Mouse (Mus musculus) erythroid progenitor cell, adult 5-6 weeks (primary cell): ENCODE data around the gene Immp2l. TPM values are rescaled to one million over a fixed set of nuclear protein-coding genes. Genes with fewer than 3 reads are reported as not detected.

Experiments
- ATAC-seq: replicated peaks from 2 replicates; pipeline ENCODE4 v1.8.0; 2016; ENCODE audit warnings: moderate number of reproducible peaks, mild to moderate bottlenecking, moderate TSS enrichment, inconsistent platforms; ENCODE audit not compliant: poor library complexity, low FRiP score, severe bottlenecking
- total RNA-seq, 2 experiments: library from RNA; stranded (forward) in 1 of 2; stranded (reverse) in 1 of 2; fragments of 150-400 nt in 1 of 2; fragments of 186-747, 209-891 nt in 1 of 2; gene quantifications; 2 replicates each; pipeline versions ENCODE4 v1.2.3 to v1.2.4; 2015 to 2017; ENCODE audit warnings: low replicate concordance in 2 of 2

The Immp2l gene
- total RNA-seq, 2 experiments from 2014 or later: 5.2 TPM; not detected in 1

DNA sequence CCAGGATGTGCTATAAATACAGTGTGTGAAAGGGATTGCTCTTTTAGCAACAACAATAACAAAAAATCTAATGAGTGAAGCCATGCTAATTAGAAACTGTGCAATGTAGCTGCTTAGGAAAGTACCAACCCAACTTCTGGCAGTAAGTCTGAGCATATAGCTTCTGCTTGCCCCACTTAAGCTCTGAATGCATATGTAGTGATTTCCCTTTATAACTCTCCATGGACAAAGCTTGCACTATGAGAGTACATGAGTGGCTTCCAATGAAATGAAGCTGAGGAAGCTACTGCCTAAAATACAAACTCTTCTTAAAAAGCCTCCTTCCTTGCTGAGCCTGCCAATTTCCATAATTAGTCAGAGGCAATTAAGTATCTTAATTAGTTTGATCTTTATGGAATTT is 370.3 kb downstream of the Immp2l start:
- ATAC-seq: no peak

DNA sequence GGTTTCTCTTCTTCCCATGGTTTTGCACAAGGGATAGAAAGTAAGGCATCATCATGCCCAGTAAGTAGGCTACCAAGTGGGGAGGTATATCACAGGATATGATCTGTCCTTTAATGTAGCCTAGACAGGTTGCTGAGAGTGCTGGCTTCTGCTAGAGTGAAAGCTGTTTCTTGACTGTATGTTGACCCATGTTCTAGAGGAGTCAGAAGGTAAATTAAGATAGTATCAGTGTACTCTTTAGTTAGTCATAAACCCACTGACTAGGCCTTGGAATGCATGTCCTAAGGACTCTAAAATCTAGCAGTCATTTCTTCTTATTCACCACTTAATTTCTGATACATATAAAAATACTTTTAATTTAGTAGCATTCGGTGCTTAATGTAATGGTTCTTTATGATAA is 377.2 kb downstream of the Immp2l start:
- ATAC-seq: no peak

DNA sequence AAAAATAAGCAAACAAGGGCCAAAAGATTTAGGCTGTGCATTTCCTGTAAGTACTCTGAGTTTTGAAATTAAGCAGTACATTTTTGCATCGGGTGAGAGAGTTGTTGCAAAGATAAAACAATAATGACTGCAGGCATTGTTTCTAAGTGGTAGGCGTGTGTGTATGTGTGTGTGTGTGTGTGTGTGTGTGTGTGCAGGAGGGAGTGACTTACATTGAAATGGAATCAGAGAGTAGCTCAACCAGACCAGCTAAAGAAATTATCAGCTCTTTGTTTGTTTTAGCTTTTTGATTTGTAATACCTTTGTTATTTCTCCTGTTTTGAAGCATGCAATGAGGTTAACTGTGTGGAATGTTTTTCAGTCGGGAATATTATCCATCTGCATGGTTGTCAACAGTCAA is 378.0 kb downstream of the Immp2l start:
- ATAC-seq: no peak

- no peak for ATAC-seq
Observed at GRCm38 (mm10) chr12:41409431-41409830, 385.5 kb downstream of the Immp2l start.

DNA sequence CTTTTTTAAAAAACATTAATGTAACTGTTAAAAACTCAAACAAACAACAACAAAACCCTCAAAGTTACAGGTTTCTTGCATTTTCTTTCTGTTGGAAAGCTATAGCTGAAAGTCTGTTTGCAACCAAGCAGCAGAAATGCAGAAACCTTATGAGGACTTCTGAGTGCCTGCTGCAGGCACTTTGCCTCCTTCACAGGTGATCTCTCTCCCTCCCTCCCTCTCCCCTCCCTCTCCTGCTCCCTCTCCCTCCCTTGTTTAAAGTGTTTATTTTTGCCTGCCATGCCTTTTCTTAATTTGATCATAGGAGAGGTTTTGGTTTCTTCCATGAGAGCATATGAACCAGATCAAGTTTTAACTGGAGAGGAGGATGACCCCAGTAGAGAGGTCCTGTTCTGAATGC is 392.7 kb downstream of the Immp2l start:
- no peak for ATAC-seq

- no peak for ATAC-seq
Observed at GRCm38 (mm10) chr12:41417099-41417498, 393.2 kb downstream of the Immp2l start.

GRCm38 (mm10) chr12:41417961-41418360 is 394.1 kb downstream of the Immp2l start:
- no peak for ATAC-seq

DNA sequence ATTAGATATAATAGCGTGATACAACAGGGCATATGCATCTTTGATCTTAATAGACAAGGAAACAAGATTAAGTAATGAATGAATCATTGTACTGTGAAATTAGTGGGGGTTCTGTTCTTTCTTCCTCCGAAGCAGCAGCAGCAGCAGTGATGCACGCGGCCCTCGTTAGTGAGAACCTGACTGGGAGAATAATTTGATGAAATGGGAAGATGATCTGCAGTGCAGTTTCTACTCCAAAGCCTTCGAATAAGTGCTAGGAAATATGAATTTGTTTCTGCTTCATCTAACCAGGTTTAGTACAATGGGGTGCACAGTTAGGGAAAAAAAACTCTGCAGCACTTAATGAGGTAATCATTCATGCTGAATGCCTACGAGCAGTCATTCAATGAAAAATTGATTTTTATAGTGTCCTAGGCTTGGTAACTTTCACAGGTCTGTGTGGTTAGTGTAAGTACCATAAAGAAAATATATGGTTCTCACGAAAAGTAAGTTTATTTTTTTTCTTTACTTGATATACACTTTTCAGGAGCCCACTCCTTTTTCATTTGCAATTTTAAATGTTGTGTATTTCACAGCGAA is 401.3 kb downstream of the Immp2l start:
- ATAC-seq: no peak

DNA sequence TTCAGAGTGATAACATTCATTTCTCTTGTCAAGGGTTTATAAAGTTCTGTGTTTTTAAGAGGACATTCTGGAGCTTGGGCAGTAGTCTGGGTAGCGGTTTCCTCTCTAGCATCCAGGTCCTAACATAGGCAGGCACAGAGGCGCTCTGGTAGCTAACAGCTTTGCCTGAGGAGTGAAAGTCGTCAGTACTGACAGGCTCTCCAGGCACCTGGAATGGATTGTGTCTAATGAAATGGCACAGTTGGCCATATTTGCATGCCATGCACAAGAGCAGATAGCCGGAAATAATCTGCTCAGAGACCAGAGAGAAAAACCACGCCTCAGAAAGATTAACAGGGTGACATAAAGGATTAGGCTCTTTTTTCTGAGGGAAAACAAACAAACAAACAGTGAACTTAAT is 403.6 kb downstream of the Immp2l start:
- ATAC-seq: no peak

DNA sequence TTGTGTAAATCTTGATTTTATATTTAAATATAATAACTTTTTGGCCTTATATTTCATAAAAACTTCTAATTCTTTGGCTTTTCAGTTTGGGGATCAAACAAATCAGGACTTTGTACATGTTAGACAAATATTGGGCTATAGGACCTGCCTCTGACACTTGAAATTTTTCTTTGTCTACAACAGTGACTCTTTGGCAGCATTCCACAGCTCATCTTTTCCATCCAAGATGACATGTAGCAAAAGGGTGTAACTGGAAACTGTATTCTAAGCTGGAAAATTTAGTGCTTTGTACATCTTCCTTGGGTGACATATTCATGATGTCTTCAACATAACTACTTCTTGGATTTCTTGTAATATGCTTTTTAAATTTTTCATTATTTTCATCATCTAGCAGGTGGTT is 404.9 kb downstream of the Immp2l start:
- ATAC-seq: no peak

GRCm38 (mm10) chr12:41436206-41436985 is 412.5 kb downstream of the Immp2l start:
- no peak for ATAC-seq

DNA sequence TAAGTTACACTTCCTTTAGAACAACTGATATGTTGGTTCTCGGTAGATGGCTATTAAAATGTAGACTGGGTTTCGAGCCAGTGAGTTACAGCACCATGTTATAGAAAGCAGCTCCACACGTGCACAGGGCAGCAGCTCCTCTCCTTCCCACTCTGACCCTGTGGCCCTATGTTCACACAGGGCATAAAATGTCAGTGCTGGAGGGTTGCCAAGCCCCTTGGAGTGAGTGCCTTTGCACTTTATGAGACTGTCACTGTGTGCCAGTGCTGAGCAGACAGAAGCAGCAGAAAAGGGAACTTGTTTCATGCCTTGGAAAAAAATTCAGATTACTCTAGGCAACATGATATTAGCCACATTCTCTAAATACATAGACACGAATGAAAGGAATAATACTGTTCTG is 414.6 kb downstream of the Immp2l start:
- ATAC-seq: no peak

- no peak for ATAC-seq
Observed at GRCm38 (mm10) chr12:41468374-41468991, 444.6 kb downstream of the Immp2l start.

- no peak for ATAC-seq
Observed at GRCm38 (mm10) chr12:41469096-41469801, 445.4 kb downstream of the Immp2l start.

DNA sequence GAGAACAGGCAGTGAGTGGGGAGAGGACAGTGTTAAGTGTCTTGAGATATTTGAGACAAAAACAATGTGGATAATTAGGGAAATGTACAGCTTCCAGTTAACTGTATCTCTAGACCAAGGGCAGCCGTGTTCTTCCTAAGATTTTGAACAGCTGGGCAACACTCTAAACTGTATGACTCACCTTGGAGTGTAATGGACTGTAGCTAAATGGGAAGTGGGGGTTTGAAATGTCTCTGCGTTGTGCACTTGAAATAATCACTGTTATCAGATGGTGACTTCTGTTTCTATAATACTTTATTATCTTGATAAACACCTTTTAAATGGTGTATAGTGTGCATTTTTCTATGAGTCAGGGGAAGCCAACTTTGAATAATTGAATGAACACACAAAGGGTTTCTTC is 457.6 kb downstream of the Immp2l start:
- no peak for ATAC-seq

GRCm38 (mm10) chr12:41483091-41483592 is 459.3 kb downstream of the Immp2l start:
- ATAC-seq: no peak

DNA sequence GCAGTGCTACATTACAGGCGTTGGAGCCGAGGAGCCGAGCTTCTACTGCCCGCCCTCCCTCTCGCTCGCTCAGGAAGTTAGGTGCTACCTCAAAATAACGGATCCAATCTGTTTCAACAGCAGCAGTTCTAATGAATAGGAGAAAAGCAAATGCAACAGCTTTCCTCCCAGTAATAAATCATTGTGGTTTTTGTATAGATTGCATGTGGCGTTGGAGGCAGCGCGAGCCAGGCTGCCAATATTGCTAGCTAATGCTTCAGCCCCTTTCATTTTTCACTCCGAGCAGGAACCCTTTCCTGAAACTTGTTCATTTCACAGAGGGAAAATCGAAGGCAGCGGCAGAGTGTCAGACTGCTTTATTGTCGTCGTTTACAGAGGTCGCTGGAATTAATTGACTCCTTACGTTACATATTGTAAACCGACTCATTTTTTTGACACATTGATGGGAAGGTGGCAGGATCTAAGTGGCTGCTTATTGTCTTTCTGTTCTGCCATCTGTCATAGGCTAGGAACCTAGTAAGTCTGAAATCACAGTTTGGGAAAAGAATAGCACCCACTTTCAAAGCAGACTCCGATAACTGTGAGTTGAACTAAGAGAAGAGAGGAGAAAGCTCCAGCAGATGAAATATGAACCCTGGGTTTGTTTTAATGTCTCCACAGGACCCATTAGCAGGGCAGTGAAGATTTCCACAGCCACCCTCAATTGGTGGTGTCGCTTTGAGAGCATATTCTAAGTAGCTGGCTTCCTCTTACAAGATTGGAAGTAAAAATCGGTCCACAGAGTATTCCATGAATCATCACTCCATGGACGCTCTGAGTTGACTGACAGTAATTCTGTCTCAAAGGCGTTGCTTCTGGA is 459.9 kb downstream of the Immp2l start:
- ATAC-seq: no peak

- ATAC-seq: no peak
Observed at GRCm38 (mm10) chr12:41484689-41485511, 461.0 kb downstream of the Immp2l start.
